Mouse (Mus musculus): Measurements from ENCODE around the gene Zer1. TPM values are rescaled to one million over a fixed set of nuclear protein-coding genes. Genes with fewer than 3 reads are reported as not detected.

Zer1 gene
- total RNA-seq, 2 experiments from 2014 or later = 191 to 213 TPM

- no peak for DNase-seq (ENCODE audit: extremely low spot score in 1 of 2, low spot score in 1 of 2)
Measured at GRCm38 (mm10) chr2:30080181-30080800, 44.1 kb downstream of the Zer1 start.

- DNase-seq (ENCODE audit: extremely low spot score in 1 of 2, low spot score in 1 of 2) = no peak
Measured at GRCm38 (mm10) chr2:30078760-30079159, 45.6 kb downstream of the Zer1 start.

- DNase-seq (ENCODE audit: extremely low spot score in 1 of 2, low spot score in 1 of 2) = no peak
Measured at GRCm38 (mm10) chr2:30078349-30078712, 46.1 kb downstream of the Zer1 start.

GRCm38 (mm10) chr2:30077502-30078348 lies 46.7 kb downstream of the Zer1 start, which contains the start of gene Pkn3:
Gene Pkn3, plus strand, starts transcription at chr2:30077684.
- DNase-seq (ENCODE audit: extremely low spot score in 1 of 2, low spot score in 1 of 2) = peak; percentile 76 to 81

GRCm38 (mm10) chr2:30076959-30077358 lies 47.4 kb downstream of the Zer1 start:
- DNase-seq (ENCODE audit: extremely low spot score in 1 of 2, low spot score in 1 of 2) = no peak

GRCm38 (mm10) chr2:30076439-30076838 lies 47.9 kb downstream of the Zer1 start:
- DNase-seq (ENCODE audit: extremely low spot score in 1 of 2, low spot score in 1 of 2) = no peak

- no peak for DNase-seq (ENCODE audit: extremely low spot score in 1 of 2, low spot score in 1 of 2)
Measured at GRCm38 (mm10) chr2:30075625-30076024, 48.8 kb downstream of the Zer1 start.

- no peak for DNase-seq (ENCODE audit: extremely low spot score in 1 of 2, low spot score in 1 of 2)
Measured at GRCm38 (mm10) chr2:30073285-30073684, 51.1 kb downstream of the Zer1 start.

GRCm38 (mm10) chr2:30072875-30073274 lies 51.5 kb downstream of the Zer1 start:
- no peak for DNase-seq (ENCODE audit: extremely low spot score in 1 of 2, low spot score in 1 of 2)

- DNase-seq (ENCODE audit: extremely low spot score in 1 of 2, low spot score in 1 of 2) = no peak
Measured at GRCm38 (mm10) chr2:30067962-30068361, 56.4 kb downstream of the Zer1 start.

- DNase-seq (ENCODE audit: extremely low spot score in 1 of 2, low spot score in 1 of 2) = peak in 1 of 2 experiments; percentile 42
Measured at GRCm38 (mm10) chr2:30067031-30067888, 57.1 kb downstream of the Zer1 start.

GRCm38 (mm10) chr2:30066046-30066901 lies 58.1 kb downstream of the Zer1 start:
- peak; percentile 81 to 89 for DNase-seq (ENCODE audit: extremely low spot score in 1 of 2, low spot score in 1 of 2)

GRCm38 (mm10) chr2:30064298-30064697 lies 60.1 kb downstream of the Zer1 start:
- DNase-seq (ENCODE audit: extremely low spot score in 1 of 2, low spot score in 1 of 2) = no peak

GRCm38 (mm10) chr2:30063791-30064190 lies 60.6 kb downstream of the Zer1 start:
- no peak for DNase-seq (ENCODE audit: extremely low spot score in 1 of 2, low spot score in 1 of 2)

- DNase-seq (ENCODE audit: extremely low spot score in 1 of 2, low spot score in 1 of 2) = no peak
Measured at GRCm38 (mm10) chr2:30063235-30063634, 61.1 kb downstream of the Zer1 start.

- DNase-seq (ENCODE audit: extremely low spot score in 1 of 2, low spot score in 1 of 2) = peak in 1 of 2 experiments; percentile 23
Measured at GRCm38 (mm10) chr2:30062249-30063093, 61.9 kb downstream of the Zer1 start.

GRCm38 (mm10) chr2:30061215-30062166 lies 62.9 kb downstream of the Zer1 start:
- DNase-seq (ENCODE audit: extremely low spot score in 1 of 2, low spot score in 1 of 2) = no peak

- DNase-seq (ENCODE audit: extremely low spot score in 1 of 2, low spot score in 1 of 2) = no peak
Measured at GRCm38 (mm10) chr2:30058418-30058817, 66.0 kb downstream of the Zer1 start.

Data from layer of hippocampus, postnatal 25 days (tissue).